In the genomic region with DNA sequence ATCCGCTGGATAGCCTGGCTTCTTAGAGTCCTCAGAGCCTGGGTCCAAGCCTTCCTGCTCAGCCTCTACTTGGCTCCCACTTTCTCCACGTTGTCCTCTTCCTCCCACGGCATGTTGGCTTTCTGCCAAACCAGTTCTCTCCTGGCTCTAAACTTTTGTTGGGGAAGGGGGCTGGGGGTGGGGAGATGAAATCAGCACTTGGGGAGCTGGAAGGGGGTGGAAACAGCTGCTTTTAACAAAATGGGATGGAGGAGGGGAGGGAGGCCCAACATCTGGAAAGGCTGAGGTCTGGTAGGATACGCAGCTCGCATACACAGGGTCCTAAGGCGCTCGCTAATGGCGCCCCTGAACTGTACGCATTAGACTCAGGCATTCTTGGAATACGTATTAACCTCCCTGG, we compare ENCODE assay signal across 8 mouse cellular contexts.
DNase-seq lines count a peak whose midpoint lies in the region; ATAC-seq and TF ChIP-seq lines count a peak whose summit lies in the region.

No protein-coding gene starts in this region.

- no peak for DNase-seq in kidney, adult 11 months
- peak; percentile 29 for DNase-seq in brain, embryonic 14.5 days (ENCODE audit: low read depth)
- DNase-seq in heart, embryonic 10.5 days (ENCODE audit: low spot score): no peak
- DNase-seq in limb, embryonic 14.5 days (ENCODE audit: low spot score): peak; percentile 95
- DNase-seq in left cerebral cortex, adult 8-10 months (ENCODE audit: low spot score in 2 of 2): no peak
- DNase-seq in cerebellum, postnatal 10 days: no peak
- DNase-seq in embryo, embryonic 9.5 days (ENCODE audit: extremely low spot score): no peak

- peak overlapping the region; percentile 85 for H3K27ac ChIP-seq in kidney, embryonic 15.5 days
- H3K27ac ChIP-seq in heart, embryonic 10.5 days: peak overlapping the region; percentile 29; the same call in 1 of the 2 replicates
- peak overlapping the region; percentile 97 for H3K27ac ChIP-seq in limb, embryonic 14.5 days (replicated peaks; ENCODE audit: low read depth, low read length)

- H3K36me3 ChIP-seq in kidney, embryonic 15.5 days: no peaks in the 10 kb centered on the region
- H3K36me3 ChIP-seq in heart, embryonic 10.5 days: no peaks in the 10 kb centered on the region
- H3K36me3 ChIP-seq in limb, embryonic 14.5 days (ENCODE audit: control insufficient read depth, insufficient read depth, low read length): no peaks in the 10 kb centered on the region

- peaks cover 80% of the 10 kb centered on the region for H3K4me1 ChIP-seq in kidney, embryonic 15.5 days
- H3K4me1 ChIP-seq in heart, embryonic 10.5 days: peaks cover 30% of the 10 kb centered on the region
- H3K4me1 ChIP-seq in limb, embryonic 14.5 days (ENCODE audit: control insufficient read depth, insufficient read depth, low read length): peaks cover 64% of the 10 kb centered on the region

- peak overlapping the region; percentile 17; the same call in 1 of the 2 replicates for H3K9ac ChIP-seq in kidney, embryonic 15.5 days
- no peak overlapping the region for H3K9ac ChIP-seq in limb, embryonic 14.5 days (ENCODE audit: low read depth, low read length, severe bottlenecking)

- H3K9me3 ChIP-seq in kidney, embryonic 15.5 days (replicated peaks): no peaks in the 10 kb centered on the region
- no peaks in the 10 kb centered on the region for H3K9me3 ChIP-seq in heart, embryonic 10.5 days
- no peaks in the 10 kb centered on the region for H3K9me3 ChIP-seq in limb, embryonic 14.5 days (ENCODE audit: control insufficient read depth, low read length)

- H3K4me3 ChIP-seq in kidney, embryonic 15.5 days (replicated peaks): no peak overlapping the region
- no peak overlapping the region for H3K4me3 ChIP-seq in heart, embryonic 10.5 days
- H3K4me3 ChIP-seq in limb, embryonic 14.5 days (replicated peaks; ENCODE audit: low read length): no peak overlapping the region

- H3K27me3 ChIP-seq in kidney, embryonic 15.5 days: no peaks in the 10 kb centered on the region
- H3K27me3 ChIP-seq in heart, embryonic 10.5 days (ENCODE audit: insufficient read depth, poor library complexity, severe bottlenecking): peaks cover 41% of the 10 kb centered on the region; the same call in 1 of the 2 replicates
- no peaks in the 10 kb centered on the region for H3K27me3 ChIP-seq in limb, embryonic 14.5 days (ENCODE audit: control insufficient read depth, insufficient read depth, low read length)

- 42% methylated on average over 10 of the region's 10 CpGs for whole genome bisulfite sequencing in kidney, embryonic 15.5 days
- WGBS in heart, embryonic 10.5 days: 64% methylated on average over 10 of the region's 10 CpGs
- 6% methylated on average over 10 of the region's 10 CpGs for WGBS in limb, embryonic 14.5 days

- TF ChIP-seq CTCF in brain, embryonic 14.5 days (IDR thresholded peaks at IDR 0.05; ENCODE audit: borderline replicate concordance, extremely low read depth, insufficient read depth, insufficient read length): no peak

- no peak for TF ChIP-seq POLR2A in brain, embryonic 14.5 days (IDR thresholded peaks at IDR 0.05; ENCODE audit: borderline replicate concordance, extremely low read depth, insufficient read depth, insufficient read length, poor library complexity, severe bottlenecking)
- TF ChIP-seq POLR2A in limb, embryonic 14.5 days (IDR thresholded peaks at IDR 0.05; ENCODE audit: borderline replicate concordance, extremely low read depth, insufficient read depth, insufficient read length): no peak

- H3K4me2 ChIP-seq in kidney, embryonic 15.5 days: peak overlapping the region; percentile 31
- peak overlapping the region; percentile 33 for H3K4me2 ChIP-seq in limb, embryonic 14.5 days (replicated peaks; ENCODE audit: low read depth, low read length, severe bottlenecking)

- ATAC-seq in kidney, embryonic 15.5 days (replicated peaks; ENCODE audit: low FRiP score): 0 out of 2 replicates have a peak, but pooled peaks have one; percentile 40
- peak; percentile 80 for ATAC-seq in limb, embryonic 14.5 days (ENCODE audit: low FRiP score, low read depth)

Comparison
In these comparisons a context has a peak if more than half of its experiments do, and no peak if none do; other contexts are left out.
1. H3K27ac ChIP-seq: peak in every context shown above with its lines; median percentile 97 in limb, embryonic 14.5 days; 85 in kidney, embryonic 15.5 days; 29 in heart, embryonic 10.5 days.
2. DNase-seq: peak in brain, embryonic 14.5 days (single experiment) and limb, embryonic 14.5 days (single experiment); none in kidney, adult 11 months (single experiment), heart, embryonic 10.5 days (single experiment), left cerebral cortex, adult 8-10 months (0 of 2), cerebellum, postnatal 10 days (0 of 2) and embryo, embryonic 9.5 days (single experiment).